Mouse (Mus musculus) midbrain, embryonic 14.5 days (tissue): ENCODE data around the gene Ctnnd1. TPM values are rescaled to one million over a fixed set of nuclear protein-coding genes. Genes with fewer than 3 reads are reported as not detected.

ENCODE experiments used
- ATAC-seq: fragments of 200-750 bp; cut with Nextera tagmentation; 2 replicates; pipeline ENCODE4 v1.8.0; 2017; ENCODE audit warnings: moderate number of reproducible peaks, moderate library complexity; ENCODE audit not compliant: low FRiP score, low TSS enrichment
- DNase-seq: peaks from one replicate; pipeline ENCODE4 v3.0.0-alpha.2; 2015
- H3K27ac ChIP-seq: fragments of 300-500 bp; sonication (generic); replicated peaks from 2 replicates; pipeline ENCODE4 v1.5.1; 2014; ENCODE audit warnings: mild to moderate bottlenecking, low read depth, low read length, moderate library complexity
- H3K27me3 ChIP-seq: fragments of 300-500 bp; sonication (generic); 2 replicates; pipeline ENCODE4 v1.6.1; 2014; ENCODE audit warnings: low read length, control low read depth, mixed read lengths; ENCODE audit not compliant: control insufficient read depth, insufficient read depth
- H3K36me3 ChIP-seq: fragments of 300-500 bp; sonication (generic); 2 replicates; pipeline ENCODE4 v1.6.1; 2014; ENCODE audit warnings: low read length, control low read depth; ENCODE audit not compliant: control insufficient read depth, insufficient read depth
- H3K4me1 ChIP-seq: fragments of 300-500 bp; sonication (generic); 2 replicates; pipeline ENCODE4 v1.6.1; 2014; ENCODE audit warnings: mild to moderate bottlenecking, antibody characterized with exemption, low read length, control low read depth; ENCODE audit not compliant: control insufficient read depth, insufficient read depth
- H3K4me2 ChIP-seq: fragments of 300-500 bp; sonication (generic); 2 replicates; pipeline ENCODE4 v1.6.1; 2014; ENCODE audit warnings: mild to moderate bottlenecking, low read length, moderate library complexity
- H3K4me3 ChIP-seq: fragments of 300-500 bp; sonication (generic); replicated peaks from 2 replicates; pipeline ENCODE4 v1.5.1; 2014; ENCODE audit warnings: low read depth, low read length
- H3K9ac ChIP-seq: fragments of 300-500 bp; sonication (generic); replicated peaks from 2 replicates; pipeline ENCODE4 v1.6.1; 2014; ENCODE audit warnings: mild to moderate bottlenecking, low read length, moderate library complexity
- H3K9me3 ChIP-seq: fragments of 300-500 bp; sonication (generic); 2 replicates; pipeline ENCODE4 v1.6.1; 2016; ENCODE audit warnings: low read length, control low read depth, mixed read lengths; ENCODE audit not compliant: control insufficient read depth
- WGBS: fragments of 180-500 bp; shearing (Covaris S2); extraction: QIAGEN DNeasy Blood & Tissue Kit; methylation state at CpG from one replicate; pipeline ENCODE4 v1.1.7; 2014; 5-methylcytosine and 5-hydroxymethylcytosine counted together
- polyA plus RNA-seq: library from polyadenylated mRNA; unstranded; fragments of >200 nt; fragmentation: Nextera tagmentation; extraction: Ambion mirVana; gene quantifications from 2 replicates; pipeline ENCODE4 v1.2.1, GENCODE M21; 2014

Gene Ctnnd1
- polyA plus RNA-seq, 1 experiment from 2014 or later = 33.8 TPM

GRCm38 (mm10) chr2:84626366-84626975 is 24.1 kb downstream of the Ctnnd1 start:
- 81% methylated on average over 7 of the region's 7 CpGs for WGBS
- ATAC-seq = no peak
- peaks cover 17% of the 10 kb centered on the region for H3K36me3 ChIP-seq
- H3K4me2 ChIP-seq = no peak overlapping the region
- H3K9me3 ChIP-seq = no peaks in the 10 kb centered on the region
- no peaks in the 10 kb centered on the region for H3K27me3 ChIP-seq
- H3K9ac ChIP-seq = no peak overlapping the region
- no peak for DNase-seq
- H3K4me3 ChIP-seq = no peak overlapping the region
- H3K4me1 ChIP-seq = no peaks in the 10 kb centered on the region
- H3K27ac ChIP-seq = no peak overlapping the region

- H3K27ac ChIP-seq = no peak overlapping the region
- no peaks in the 10 kb centered on the region for H3K27me3 ChIP-seq
- no peak overlapping the region for H3K4me2 ChIP-seq
- no peak overlapping the region for H3K4me3 ChIP-seq
- no peak for DNase-seq
- no peaks in the 10 kb centered on the region for H3K4me1 ChIP-seq
- H3K9me3 ChIP-seq = no peaks in the 10 kb centered on the region
- H3K36me3 ChIP-seq = peaks cover 40% of the 10 kb centered on the region
- no peak overlapping the region for H3K9ac ChIP-seq
- WGBS = 96% methylated on average over 17 of the region's 17 CpGs
- no peak for ATAC-seq
These were observed 26.4 kb downstream of the Ctnnd1 start for GRCm38 (mm10) chr2:84624201-84624600.

- WGBS = 94% methylated on average over 3 of the region's 3 CpGs
- H3K9ac ChIP-seq = no peak overlapping the region
- no peaks in the 10 kb centered on the region for H3K9me3 ChIP-seq
- H3K36me3 ChIP-seq = peaks cover 46% of the 10 kb centered on the region
- DNase-seq (no peak), ATAC-seq (no peak)
- no peaks in the 10 kb centered on the region for H3K4me1 ChIP-seq
- H3K27me3 ChIP-seq = no peaks in the 10 kb centered on the region
- H3K4me2 ChIP-seq = no peak overlapping the region
- H3K27ac ChIP-seq = no peak overlapping the region
- no peak overlapping the region for H3K4me3 ChIP-seq
These were observed 27.0 kb downstream of the Ctnnd1 start for GRCm38 (mm10) chr2:84623428-84624119.

GRCm38 (mm10) chr2:84622668-84623067 is 27.9 kb downstream of the Ctnnd1 start:
- H3K27ac ChIP-seq = no peak overlapping the region
- H3K36me3 ChIP-seq = peaks cover 48% of the 10 kb centered on the region
- no peaks in the 10 kb centered on the region for H3K4me1 ChIP-seq
- H3K4me3 ChIP-seq = no peak overlapping the region
- no peak overlapping the region for H3K9ac ChIP-seq
- ATAC-seq (no peak), DNase-seq (no peak)
- H3K9me3 ChIP-seq = no peaks in the 10 kb centered on the region
- H3K4me2 ChIP-seq = no peak overlapping the region
- H3K27me3 ChIP-seq = no peaks in the 10 kb centered on the region
- WGBS = 87% methylated on average over 2 of the region's 2 CpGs

- Histone ChIP-seq H3K36me3 (peaks cover 76% of the 10 kb centered on the region), H3K4me1 (no peaks in the 10 kb centered on the region), H3K9ac (no peak overlapping the region), H3K4me2 (no peak overlapping the region), H3K4me3 (no peak overlapping the region), H3K27ac (no peak overlapping the region), H3K27me3 (no peaks in the 10 kb centered on the region), H3K9me3 (no peaks in the 10 kb centered on the region)
- ATAC-seq = no peak
- no peak for DNase-seq
- WGBS = 97% methylated on average over 21 of the region's 21 CpGs
These were observed 30.8 kb downstream of the Ctnnd1 start for GRCm38 (mm10) chr2:84619646-84620340.

- Histone ChIP-seq H3K36me3 (peaks cover 79% of the 10 kb centered on the region), H3K27me3 (no peaks in the 10 kb centered on the region), H3K4me1 (no peaks in the 10 kb centered on the region), H3K4me2 (no peak overlapping the region), H3K27ac (no peak overlapping the region), H3K9ac (no peak overlapping the region), H3K9me3 (no peaks in the 10 kb centered on the region), H3K4me3 (no peak overlapping the region)
- ATAC-seq = no peak
- WGBS = 94% methylated on average over 2 of the region's 2 CpGs
- no peak for DNase-seq
These were observed 31.7 kb downstream of the Ctnnd1 start for GRCm38 (mm10) chr2:84618914-84619313.

- Histone ChIP-seq H3K9ac (no peak overlapping the region), H3K27me3 (no peaks in the 10 kb centered on the region), H3K9me3 (no peaks in the 10 kb centered on the region), H3K4me3 (no peak overlapping the region), H3K27ac (no peak overlapping the region), H3K4me2 (no peak overlapping the region), H3K36me3 (peaks cover 84% of the 10 kb centered on the region), H3K4me1 (no peaks in the 10 kb centered on the region)
- peak; percentile 81 for DNase-seq
- WGBS = 74% methylated on average over 3 of the region's 3 CpGs
- peak; percentile 83 for ATAC-seq
These were observed 32.7 kb downstream of the Ctnnd1 start for GRCm38 (mm10) chr2:84617637-84618515.

- peaks cover 99% of the 10 kb centered on the region for H3K36me3 ChIP-seq
- no peaks in the 10 kb centered on the region for H3K4me1 ChIP-seq
- WGBS = 97% methylated on average over 6 of the region's 6 CpGs
These were observed 37.8 kb downstream of the Ctnnd1 start for GRCm38 (mm10) chr2:84612764-84613163.

More at GRCm38 (mm10) chr2:84612764-84613163, 37.8 kb downstream of the Ctnnd1 start:
- H3K9ac ChIP-seq = no peak overlapping the region
- H3K4me2 ChIP-seq = no peak overlapping the region
- no peak overlapping the region for H3K27ac ChIP-seq
- no peak overlapping the region for H3K4me3 ChIP-seq
- DNase-seq = no peak
- no peaks in the 10 kb centered on the region for H3K27me3 ChIP-seq
- no peaks in the 10 kb centered on the region for H3K9me3 ChIP-seq
- ATAC-seq = no peak
